Mouse (Mus musculus): ENCODE data around the gene Sorl1.

DNA sequence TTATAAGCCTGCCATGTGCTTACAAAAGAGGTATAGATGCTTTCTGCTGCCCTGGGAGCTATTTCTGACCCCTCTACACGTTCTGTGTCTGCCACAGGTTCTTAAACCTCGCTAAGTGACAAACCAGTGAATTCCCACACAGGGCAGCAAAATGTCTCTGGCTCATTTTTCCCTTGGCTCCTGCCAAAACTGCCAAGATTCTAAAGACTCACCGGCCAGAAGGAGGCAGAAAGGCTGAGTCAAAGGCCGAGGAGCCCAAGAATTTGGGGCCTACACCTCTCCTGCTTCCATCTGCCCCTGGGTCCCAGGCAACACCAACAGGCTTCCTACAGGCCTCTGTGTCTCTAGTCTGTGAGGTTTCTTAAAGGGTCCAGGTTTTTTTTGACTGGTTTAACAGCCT, 198.4 kb downstream of the Sorl1 start:
- TF ChIP-seq CTCF (IDR thresholded peaks at IDR 0.05; ENCODE audit: low read depth) (no peak), EP300 (IDR thresholded peaks at IDR 0.05; ENCODE audit: low read depth) (no peak)

Data from heart, postnatal 0 days (tissue).